Mouse (Mus musculus): ENCODE results near the gene Slc10a7. TPM values are rescaled to one million over a fixed set of nuclear protein-coding genes. Genes with fewer than 3 reads are reported as not detected.

Gene Slc10a7
- polyA plus RNA-seq, 1 experiment from 2014 or later: 7.1 TPM

DNA sequence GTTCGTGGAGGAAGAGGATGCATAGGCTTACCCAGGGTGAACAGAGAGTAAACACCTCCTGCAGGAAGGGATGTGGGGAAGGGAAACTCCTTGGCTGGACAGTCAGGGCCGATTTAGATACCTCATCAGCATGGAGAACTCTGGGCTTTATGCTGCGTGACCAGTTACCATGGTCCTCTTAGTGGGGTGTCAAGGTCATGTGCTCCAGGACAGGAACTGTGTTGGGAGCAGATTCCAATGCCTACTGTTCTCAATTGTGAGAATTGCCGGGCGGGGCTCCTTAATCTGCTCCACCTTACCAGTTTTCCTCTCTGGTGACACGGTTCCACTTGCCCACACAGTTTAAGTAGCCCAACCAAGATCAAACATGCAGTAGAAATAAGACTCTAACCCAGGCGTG is 213.1 kb downstream of the Slc10a7 start:
- Histone ChIP-seq H3K4me1 (ENCODE audit: control insufficient read depth, insufficient read depth, low read length) (no peaks in the 10 kb centered on the region), H3K4me3 (ENCODE audit: low read depth, low read length) (no peak overlapping the region), H3K9me3 (ENCODE audit: control insufficient read depth, low read length) (no peaks in the 10 kb centered on the region), H3K9ac (replicated peaks; ENCODE audit: low read depth, low read length) (no peak overlapping the region), H3K36me3 (ENCODE audit: control insufficient read depth, insufficient read depth, low read length) (no peaks in the 10 kb centered on the region), H3K27ac (ENCODE audit: low read depth, low read length) (no peak overlapping the region), H3K4me2 (ENCODE audit: low read depth, low read length) (no peak overlapping the region), H3K27me3 (ENCODE audit: control insufficient read depth, insufficient read depth, low read length) (no peaks in the 10 kb centered on the region)
- no peak for ATAC-seq (ENCODE audit: low read depth)
- WGBS: 88% methylated on average over 7 of the region's 7 CpGs

DNA sequence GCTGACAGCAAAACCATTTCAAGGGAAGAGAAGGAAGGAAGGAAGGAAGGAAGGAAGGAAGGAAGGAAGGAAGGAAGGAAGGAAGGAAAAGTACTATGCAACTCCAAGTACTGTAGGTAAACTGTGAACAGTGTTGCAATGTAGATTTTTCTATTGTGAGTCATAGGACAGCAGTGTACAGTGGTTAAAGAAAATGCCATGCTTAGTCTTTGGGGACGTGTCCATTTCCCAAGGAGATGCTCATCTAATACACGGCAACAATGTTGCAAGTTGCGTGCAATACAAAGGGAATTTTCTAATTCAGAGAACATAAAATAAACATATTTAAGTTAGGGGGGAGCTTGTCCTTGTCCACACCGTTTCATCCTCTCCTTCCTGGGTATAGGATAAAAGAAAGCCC is 215.7 kb downstream of the Slc10a7 start:
- WGBS: 94% methylated on average over 4 of the region's 4 CpGs
- no peak overlapping the region for H3K9ac ChIP-seq (replicated peaks; ENCODE audit: low read depth, low read length)
- H3K36me3 ChIP-seq (ENCODE audit: control insufficient read depth, insufficient read depth, low read length): no peaks in the 10 kb centered on the region
- H3K4me1 ChIP-seq (ENCODE audit: control insufficient read depth, insufficient read depth, low read length): no peaks in the 10 kb centered on the region
- H3K27ac ChIP-seq (ENCODE audit: low read depth, low read length): no peak overlapping the region
- ATAC-seq (ENCODE audit: low read depth): no peak
- H3K27me3 ChIP-seq (ENCODE audit: control insufficient read depth, insufficient read depth, low read length): no peaks in the 10 kb centered on the region
- H3K9me3 ChIP-seq (ENCODE audit: control insufficient read depth, low read length): no peaks in the 10 kb centered on the region
- no peak overlapping the region for H3K4me2 ChIP-seq (ENCODE audit: low read depth, low read length)
- no peak overlapping the region for H3K4me3 ChIP-seq (ENCODE audit: low read depth, low read length)

DNA sequence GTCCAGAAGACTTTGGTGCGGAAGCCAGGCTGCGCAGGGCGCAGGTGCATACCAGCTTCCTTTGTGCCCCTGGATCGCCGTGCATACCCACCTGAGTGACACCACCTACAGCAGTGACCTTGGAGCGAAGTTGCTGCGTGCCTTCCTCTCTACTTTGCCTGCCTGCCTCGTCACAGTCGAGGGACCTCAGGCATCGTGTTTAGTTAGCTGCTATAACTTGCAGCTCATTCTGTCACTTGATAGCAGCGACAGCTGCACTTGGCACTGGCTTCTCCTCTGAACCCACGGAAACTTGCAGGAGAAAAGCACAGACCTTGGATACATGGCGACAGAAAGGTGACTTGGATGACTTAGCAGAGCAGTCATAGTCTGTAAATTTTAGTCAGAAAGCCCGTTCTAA is 219.1 kb downstream of the Slc10a7 start:
- H3K27me3 ChIP-seq (ENCODE audit: control insufficient read depth, insufficient read depth, low read length): no peaks in the 10 kb centered on the region
- no peak for ATAC-seq (ENCODE audit: low read depth)
- H3K4me3 ChIP-seq (ENCODE audit: low read depth, low read length): no peak overlapping the region
- no peaks in the 10 kb centered on the region for H3K9me3 ChIP-seq (ENCODE audit: control insufficient read depth, low read length)
- H3K9ac ChIP-seq (replicated peaks; ENCODE audit: low read depth, low read length): no peak overlapping the region
- 92% methylated on average over 14 of the region's 14 CpGs for WGBS
- no peaks in the 10 kb centered on the region for H3K4me1 ChIP-seq (ENCODE audit: control insufficient read depth, insufficient read depth, low read length)
- no peaks in the 10 kb centered on the region for H3K36me3 ChIP-seq (ENCODE audit: control insufficient read depth, insufficient read depth, low read length)
- no peak overlapping the region for H3K27ac ChIP-seq (ENCODE audit: low read depth, low read length)
- no peak overlapping the region for H3K4me2 ChIP-seq (ENCODE audit: low read depth, low read length)

DNA sequence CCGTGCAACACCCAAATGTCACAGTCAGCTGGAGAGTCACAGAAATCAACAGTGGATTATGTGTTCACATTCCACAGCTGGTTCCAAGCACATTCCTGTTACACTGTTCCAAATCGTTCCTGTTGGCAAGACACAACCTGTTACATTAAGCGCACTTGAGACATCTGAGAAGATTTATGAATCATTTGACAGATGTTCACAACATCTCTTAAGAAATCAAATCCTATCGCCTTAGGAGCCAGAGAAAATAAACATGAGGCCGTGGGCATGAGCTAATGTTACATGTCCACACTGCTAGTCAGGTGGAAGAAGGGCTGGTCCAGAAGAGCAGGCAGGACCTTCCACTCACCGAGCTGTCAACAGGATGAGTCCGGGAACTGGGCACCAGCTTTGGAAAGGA is 223.3 kb downstream of the Slc10a7 start:
- Histone ChIP-seq H3K4me3 (ENCODE audit: low read depth, low read length) (no peak overlapping the region), H3K36me3 (ENCODE audit: control insufficient read depth, insufficient read depth, low read length) (no peaks in the 10 kb centered on the region), H3K9me3 (ENCODE audit: control insufficient read depth, low read length) (no peaks in the 10 kb centered on the region), H3K27me3 (ENCODE audit: control insufficient read depth, insufficient read depth, low read length) (no peaks in the 10 kb centered on the region), H3K27ac (ENCODE audit: low read depth, low read length) (no peak overlapping the region), H3K9ac (replicated peaks; ENCODE audit: low read depth, low read length) (no peak overlapping the region), H3K4me1 (ENCODE audit: control insufficient read depth, insufficient read depth, low read length) (no peaks in the 10 kb centered on the region), H3K4me2 (ENCODE audit: low read depth, low read length) (no peak overlapping the region)
- WGBS: 82% methylated on average over 7 of the region's 7 CpGs
- no peak for ATAC-seq (ENCODE audit: low read depth)

DNA sequence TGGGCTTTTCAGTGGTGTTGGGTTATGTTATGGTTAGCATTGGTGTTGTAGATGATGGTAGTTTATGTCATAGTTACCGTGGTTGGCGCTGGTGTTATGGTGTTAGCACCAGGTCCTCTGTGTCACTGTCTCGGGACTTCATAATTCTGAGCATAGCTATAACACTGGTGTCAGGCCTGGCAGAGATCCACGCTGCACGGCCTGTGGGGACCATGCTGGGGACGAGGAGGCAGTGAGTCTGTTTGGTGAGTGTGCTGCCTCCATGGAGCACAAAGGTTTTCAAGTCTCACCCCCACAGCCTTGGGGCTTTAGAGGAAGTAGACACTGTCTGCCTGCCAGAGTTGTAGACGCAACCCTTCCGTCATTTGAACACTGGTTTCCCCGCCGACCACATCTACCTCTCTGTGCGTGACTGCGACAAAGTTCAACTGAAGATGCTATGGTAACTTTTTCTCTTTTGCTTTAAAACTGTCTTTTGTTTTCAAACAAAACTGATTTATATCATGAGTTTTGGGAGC is 223.9 kb downstream of the Slc10a7 start:
- Histone ChIP-seq H3K27ac (ENCODE audit: low read depth, low read length) (no peak overlapping the region), H3K36me3 (ENCODE audit: control insufficient read depth, insufficient read depth, low read length) (no peaks in the 10 kb centered on the region), H3K9me3 (ENCODE audit: control insufficient read depth, low read length) (no peaks in the 10 kb centered on the region), H3K9ac (replicated peaks; ENCODE audit: low read depth, low read length) (no peak overlapping the region), H3K4me1 (ENCODE audit: control insufficient read depth, insufficient read depth, low read length) (no peaks in the 10 kb centered on the region), H3K27me3 (ENCODE audit: control insufficient read depth, insufficient read depth, low read length) (no peaks in the 10 kb centered on the region), H3K4me3 (ENCODE audit: low read depth, low read length) (no peak overlapping the region), H3K4me2 (ENCODE audit: low read depth, low read length) (no peak overlapping the region)
- WGBS: 81% methylated on average over 12 of the region's 12 CpGs
- ATAC-seq (ENCODE audit: low read depth): no peak

DNA sequence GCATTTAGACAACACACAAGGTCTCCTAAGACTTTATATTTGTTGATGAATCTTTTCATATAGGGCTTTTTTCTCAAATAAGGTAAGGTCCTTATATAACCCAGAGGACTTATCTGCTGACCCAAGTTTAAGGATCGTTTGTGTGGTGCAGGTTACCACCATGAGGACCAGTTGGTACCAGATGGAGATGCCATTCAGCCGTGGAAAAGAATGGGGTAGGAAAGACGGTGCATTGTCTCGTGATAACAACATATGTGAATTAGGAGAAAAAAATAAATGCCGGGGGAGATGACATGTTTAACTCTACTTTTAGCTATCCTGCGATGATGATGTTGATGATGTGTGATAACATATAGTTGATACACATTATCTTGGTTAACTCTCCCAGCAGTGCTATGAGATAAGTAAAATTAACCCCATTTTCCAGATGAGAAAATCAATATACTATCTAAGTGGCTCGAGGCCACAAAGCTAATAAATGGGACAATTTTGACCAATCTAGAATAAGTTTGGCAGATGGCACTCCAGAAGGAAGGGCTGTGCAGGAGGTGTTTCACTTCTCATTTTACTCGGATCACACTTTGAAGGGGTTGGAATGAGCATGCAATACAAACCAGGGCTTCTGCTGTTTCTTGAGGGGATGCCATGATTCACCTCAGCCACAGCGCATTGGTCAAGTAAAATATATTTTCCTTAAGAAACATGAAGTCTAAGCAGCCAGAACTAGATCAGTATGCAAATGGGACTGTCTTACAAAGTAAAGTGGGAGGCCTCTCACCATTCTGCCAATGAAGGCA is 225.8 kb downstream of the Slc10a7 start:
- ATAC-seq (ENCODE audit: low read depth): no peak
- Histone ChIP-seq H3K36me3 (ENCODE audit: control insufficient read depth, insufficient read depth, low read length) (no peaks in the 10 kb centered on the region), H3K9me3 (ENCODE audit: control insufficient read depth, low read length) (no peaks in the 10 kb centered on the region), H3K4me3 (ENCODE audit: low read depth, low read length) (no peak overlapping the region), H3K4me2 (ENCODE audit: low read depth, low read length) (no peak overlapping the region), H3K27ac (ENCODE audit: low read depth, low read length) (no peak overlapping the region), H3K27me3 (ENCODE audit: control insufficient read depth, insufficient read depth, low read length) (no peaks in the 10 kb centered on the region), H3K4me1 (ENCODE audit: control insufficient read depth, insufficient read depth, low read length) (no peaks in the 10 kb centered on the region), H3K9ac (replicated peaks; ENCODE audit: low read depth, low read length) (no peak overlapping the region)
- 91% methylated on average over 9 of the region's 9 CpGs for WGBS

DNA sequence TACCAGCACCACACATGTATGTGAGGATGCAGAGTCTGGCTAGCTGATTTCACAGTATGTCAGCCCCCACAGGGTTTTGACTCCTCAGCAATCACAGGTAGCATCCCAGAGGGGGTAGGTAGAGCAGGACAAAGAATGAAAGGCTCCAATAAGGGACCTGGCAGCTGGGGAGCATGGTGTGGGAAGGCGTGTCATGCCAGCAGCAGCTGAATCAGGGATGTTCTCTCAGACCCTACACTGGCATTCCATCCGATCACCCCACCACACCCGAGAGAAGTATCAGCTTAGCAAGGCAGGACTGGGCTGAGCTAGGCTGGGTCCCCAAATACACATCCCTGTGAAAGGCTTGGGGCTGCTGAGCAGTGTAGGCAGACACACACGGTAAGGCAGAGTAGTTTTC is 229.2 kb downstream of the Slc10a7 start:
- H3K27ac ChIP-seq (ENCODE audit: low read depth, low read length): no peak overlapping the region
- no peak for ATAC-seq (ENCODE audit: low read depth)
- 89% methylated on average over 4 of the region's 4 CpGs for WGBS
- H3K4me1 ChIP-seq (ENCODE audit: control insufficient read depth, insufficient read depth, low read length): no peaks in the 10 kb centered on the region
- no peaks in the 10 kb centered on the region for H3K36me3 ChIP-seq (ENCODE audit: control insufficient read depth, insufficient read depth, low read length)
- no peak overlapping the region for H3K9ac ChIP-seq (replicated peaks; ENCODE audit: low read depth, low read length)
- no peaks in the 10 kb centered on the region for H3K27me3 ChIP-seq (ENCODE audit: control insufficient read depth, insufficient read depth, low read length)
- H3K4me3 ChIP-seq (ENCODE audit: low read depth, low read length): no peak overlapping the region
- H3K4me2 ChIP-seq (ENCODE audit: low read depth, low read length): no peak overlapping the region
- H3K9me3 ChIP-seq (ENCODE audit: control insufficient read depth, low read length): no peaks in the 10 kb centered on the region

DNA sequence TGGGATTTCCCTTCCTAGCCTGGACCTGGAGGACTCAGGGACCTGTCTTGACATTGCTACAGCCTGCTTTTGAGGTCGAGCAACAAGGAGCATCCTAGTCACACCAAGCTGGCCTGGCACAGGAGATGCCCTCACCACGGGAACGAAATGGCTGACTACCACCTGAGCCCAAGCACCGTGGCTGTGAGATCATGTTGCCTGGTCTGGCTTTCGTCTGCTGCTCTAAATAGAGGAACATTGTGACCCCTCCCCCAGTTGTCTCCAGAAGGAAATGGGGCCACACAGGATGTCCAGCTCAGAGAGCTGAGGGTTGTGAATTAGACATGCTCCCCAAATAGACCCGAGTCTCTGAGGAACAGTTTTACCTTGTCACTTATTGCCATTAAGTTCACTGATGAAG is 231.8 kb downstream of the Slc10a7 start:
- H3K9ac ChIP-seq (replicated peaks; ENCODE audit: low read depth, low read length): no peak overlapping the region
- no peaks in the 10 kb centered on the region for H3K4me1 ChIP-seq (ENCODE audit: control insufficient read depth, insufficient read depth, low read length)
- ATAC-seq (ENCODE audit: low read depth): no peak
- no peak overlapping the region for H3K4me3 ChIP-seq (ENCODE audit: low read depth, low read length)
- H3K9me3 ChIP-seq (ENCODE audit: control insufficient read depth, low read length): no peaks in the 10 kb centered on the region
- no peaks in the 10 kb centered on the region for H3K36me3 ChIP-seq (ENCODE audit: control insufficient read depth, insufficient read depth, low read length)
- no peak overlapping the region for H3K27ac ChIP-seq (ENCODE audit: low read depth, low read length)
- H3K27me3 ChIP-seq (ENCODE audit: control insufficient read depth, insufficient read depth, low read length): no peaks in the 10 kb centered on the region
- WGBS: 63% methylated on average over 6 of the region's 6 CpGs
- no peak overlapping the region for H3K4me2 ChIP-seq (ENCODE audit: low read depth, low read length)

DNA sequence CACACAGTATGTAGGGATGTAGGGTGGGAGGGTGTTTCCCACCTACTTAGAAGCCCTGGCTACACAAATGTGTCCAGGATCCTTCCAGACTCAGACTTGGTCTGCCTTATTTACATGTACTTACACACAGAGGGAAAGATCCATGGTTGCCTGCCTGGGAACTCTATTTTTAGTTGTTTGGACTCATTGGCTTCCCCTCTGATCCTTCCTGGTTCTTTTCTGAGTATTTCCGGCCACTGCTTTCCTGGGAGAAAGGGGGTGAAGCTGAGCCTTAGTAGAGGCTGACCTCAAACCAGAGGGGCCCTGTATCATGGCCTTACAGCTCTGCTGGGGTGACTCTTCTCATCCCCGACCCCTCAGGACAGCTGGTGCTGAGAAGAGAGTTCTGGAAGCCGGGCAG is 232.3 kb downstream of the Slc10a7 start:
- Histone ChIP-seq H3K4me3 (ENCODE audit: low read depth, low read length) (no peak overlapping the region), H3K4me2 (ENCODE audit: low read depth, low read length) (no peak overlapping the region), H3K9me3 (ENCODE audit: control insufficient read depth, low read length) (no peaks in the 10 kb centered on the region), H3K27ac (ENCODE audit: low read depth, low read length) (no peak overlapping the region), H3K4me1 (ENCODE audit: control insufficient read depth, insufficient read depth, low read length) (no peaks in the 10 kb centered on the region), H3K9ac (replicated peaks; ENCODE audit: low read depth, low read length) (no peak overlapping the region), H3K36me3 (ENCODE audit: control insufficient read depth, insufficient read depth, low read length) (no peaks in the 10 kb centered on the region), H3K27me3 (ENCODE audit: control insufficient read depth, insufficient read depth, low read length) (no peaks in the 10 kb centered on the region)
- ATAC-seq (ENCODE audit: low read depth): peak; percentile 29; the same call in 1 of the 2 replicates
- 79% methylated on average over 3 of the region's 3 CpGs for WGBS

Data from neural tube, embryonic 14.5 days (tissue).